Mouse (Mus musculus): ENCODE results near the gene Magea5. TPM values are rescaled to one million over a fixed set of nuclear protein-coding genes. Genes with fewer than 3 reads are reported as not detected.
"Not testable (repeated sequence)": the region's sequence is repeated elsewhere in the genome, so short reads cannot be mapped to it uniquely, and the experiment has no call there.

Gene Magea5
- not detected for total RNA-seq (2021)

DNA sequence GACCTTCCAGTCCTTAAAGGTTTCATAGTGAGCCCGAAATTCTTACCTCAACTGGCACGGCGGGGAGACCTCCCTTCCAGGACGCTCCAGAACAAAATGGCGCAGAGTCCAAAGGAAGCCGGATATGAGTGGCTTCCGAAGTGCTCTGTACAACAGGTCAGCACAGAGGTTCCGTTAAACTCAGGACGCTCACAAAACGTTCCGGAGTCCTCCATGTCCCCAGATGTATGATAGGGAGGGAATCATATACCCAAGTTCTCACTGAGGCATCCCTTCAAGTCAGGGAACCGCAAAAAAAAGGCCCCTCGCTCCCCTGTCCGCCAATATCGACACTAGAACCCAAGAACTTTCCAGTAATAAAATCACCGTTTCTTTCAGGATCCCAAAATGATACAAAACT is at the start of gene Magea5:
Gene Magea5 (minus strand): TSS at position 101 of the 400 bp plus-strand sequence.
- DNase-seq (ENCODE audit: extremely low spot score in 1 of 2, low spot score in 1 of 2), result not testable (repeated sequence)

DNA sequence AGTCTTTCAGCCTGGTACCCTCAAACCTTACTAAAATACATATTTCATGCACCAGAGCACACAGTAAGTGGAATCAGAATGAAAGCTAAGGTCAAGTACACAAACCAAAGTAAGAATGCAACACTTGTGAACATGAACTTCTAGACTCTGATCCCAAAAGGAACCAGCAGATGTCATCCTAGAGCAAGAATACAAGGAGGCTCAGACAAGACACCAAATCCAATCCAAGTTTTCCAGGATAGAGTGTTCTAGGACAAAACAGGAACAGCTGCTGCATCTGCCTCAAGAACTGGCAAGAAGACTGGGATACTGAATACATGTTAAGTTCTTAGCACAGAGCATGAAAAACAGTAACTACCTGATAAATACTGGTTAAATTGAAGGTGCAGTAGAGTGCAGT is 35.1 kb upstream of the Magea5 start:
- DNase-seq (ENCODE audit: extremely low spot score in 1 of 2, low spot score in 1 of 2), result no peak

DNA sequence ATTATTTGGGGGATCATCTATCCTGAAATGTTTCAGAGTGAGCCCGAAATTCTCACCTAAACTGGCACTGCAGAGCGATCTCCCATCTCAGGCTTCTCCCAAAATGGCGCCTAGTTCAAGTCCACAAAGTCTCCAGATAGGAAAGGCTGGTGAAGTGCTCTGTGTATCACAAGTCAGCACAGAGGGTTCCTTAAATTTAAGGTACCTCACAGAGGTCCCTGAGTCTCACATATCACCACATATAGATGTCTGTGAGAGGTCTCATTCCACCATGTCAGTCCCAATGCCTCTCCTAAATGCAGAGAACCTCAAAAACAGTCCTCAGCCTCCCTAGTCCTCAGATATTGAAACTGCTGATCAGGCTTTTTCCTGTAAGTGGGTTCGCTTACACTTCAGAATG is 30.6 kb upstream of the Magea5 start, which contains the start of gene Magea2:
Gene Magea2 (minus strand): TSS at position 101 of the 400 bp plus-strand sequence.
- DNase-seq (ENCODE audit: extremely low spot score in 1 of 2, low spot score in 1 of 2), result not testable (repeated sequence)

DNA sequence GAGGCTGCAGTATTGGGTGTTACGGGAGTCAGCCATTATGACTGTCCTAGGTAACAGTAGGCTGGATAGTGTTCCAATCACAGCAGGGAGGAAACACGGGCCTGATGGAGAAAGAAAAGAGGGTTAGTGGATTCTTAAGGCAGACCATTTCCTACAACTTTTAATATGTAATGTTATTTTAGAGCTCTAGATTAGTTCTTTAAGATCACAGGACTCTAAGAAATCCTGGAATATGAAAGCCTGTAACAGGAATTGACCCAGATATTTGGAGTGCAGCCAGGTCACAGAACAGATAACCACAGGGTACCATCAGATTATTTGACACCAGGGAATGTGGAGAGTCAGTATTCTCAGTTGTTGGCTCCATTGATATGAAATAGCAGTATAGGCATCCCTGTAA is 26.7 kb upstream of the Magea5 start, which contains the start of gene Magea1:
Gene Magea1 (minus strand): TSS at position 101 of the 400 bp plus-strand sequence.
- not testable (repeated sequence) for DNase-seq (ENCODE audit: extremely low spot score in 1 of 2, low spot score in 1 of 2)

Other genes starting within 250 kb of the Magea5 start
- gene Cldn34b1, start 172.9 kb downstream of the Magea5 start, total RNA-seq (2021), result not detected
- gene Magea6, start 127.2 kb downstream of the Magea5 start, total RNA-seq (2021), result not detected
- gene Magea3, start 113.6 kb downstream of the Magea5 start, total RNA-seq (2021), result not detected
- gene Magea8, start 67.3 kb downstream of the Magea5 start, total RNA-seq (2021), result not detected
- not detected for gene Magea1, start 26.6 kb upstream of the Magea5 start, total RNA-seq (2021)
- gene Magea2, start 30.5 kb upstream of the Magea5 start, total RNA-seq (2021), result not detected
- gene Cldn34b2, start 65.3 kb upstream of the Magea5 start, total RNA-seq (2021), result not detected
- 10 to 100 TPM; 57.6 to 79.1 TPM for gene Sat1, start 153.3 kb upstream of the Magea5 start, total RNA-seq (2021)
- 10 to 100 TPM; 19.2 to 20.0 TPM for gene Acot9, start 199.3 kb upstream of the Magea5 start, total RNA-seq (2021)